Mouse (Mus musculus): Measurements from ENCODE around the gene Cdh23.

Gene Cdh23

DNA sequence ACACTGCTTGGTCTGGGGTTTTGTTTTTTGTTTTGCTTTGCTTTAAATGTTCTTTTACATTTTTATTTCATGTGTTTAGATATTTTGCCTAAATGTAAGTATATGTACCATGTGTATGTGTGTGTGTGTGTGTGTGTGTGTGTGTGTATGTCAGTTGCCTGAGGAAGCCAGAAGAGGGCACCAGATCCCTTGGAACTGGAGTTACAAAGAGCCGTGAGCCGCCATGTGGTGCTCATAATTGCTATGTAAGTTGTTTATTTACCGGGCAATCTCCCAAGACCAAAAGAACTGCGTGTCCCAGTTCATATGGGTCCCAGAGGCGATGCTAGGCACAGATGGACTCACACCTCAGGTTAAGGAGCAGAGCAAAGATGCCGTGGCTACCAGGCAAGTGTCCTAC lies 214.9 kb downstream of the Cdh23 start:
- in situ Hi-C loops (cut with MboI), result no loop called here

DNA sequence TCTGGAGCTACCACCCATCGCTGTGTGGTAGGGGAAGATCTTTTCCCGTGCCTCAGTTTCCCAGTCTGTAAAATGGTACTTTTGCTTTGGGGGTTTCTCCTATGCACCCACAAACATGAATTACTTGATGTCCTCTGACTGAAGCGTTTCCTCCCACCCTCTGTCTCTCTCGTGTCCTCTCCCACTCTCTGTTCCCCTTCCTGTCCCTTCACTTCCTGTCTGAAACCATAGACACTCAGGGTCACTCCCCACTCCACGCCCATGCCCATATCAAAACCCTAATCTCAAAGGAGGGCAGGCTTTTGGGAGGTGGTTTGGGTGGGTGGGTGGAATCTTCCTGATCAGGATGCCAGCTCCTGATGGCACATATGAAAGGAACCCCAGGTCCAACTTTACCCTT lies 221.7 kb downstream of the Cdh23 start:
- in situ Hi-C loops (cut with MboI), result no loop called here

DNA sequence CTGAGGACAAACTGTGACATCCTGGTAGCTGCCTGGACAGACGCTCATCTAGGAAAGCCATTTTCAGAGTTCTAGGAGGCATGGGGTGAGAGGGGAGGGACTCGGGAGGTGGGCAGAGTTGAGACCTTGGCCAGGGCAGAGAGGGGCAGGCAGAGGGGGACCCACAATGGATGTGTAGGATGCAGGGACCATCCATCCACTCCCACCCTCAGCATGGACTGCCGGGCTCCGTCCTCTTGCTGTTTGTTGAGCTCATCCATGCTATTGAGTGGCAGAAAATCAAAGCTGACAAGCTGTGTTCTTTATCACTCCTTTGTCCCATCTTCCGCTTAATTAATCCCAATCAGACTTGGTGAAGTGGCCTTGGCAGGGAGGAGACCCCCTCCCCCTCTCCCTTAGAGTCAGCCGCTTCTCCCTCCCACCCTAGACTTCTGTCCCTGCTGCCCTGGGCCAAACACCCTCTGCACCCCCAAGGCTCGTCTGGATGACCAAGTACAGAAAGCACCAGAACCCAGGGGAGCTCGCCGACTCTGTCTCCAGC lies 222.4 kb downstream of the Cdh23 start:
- in situ Hi-C loops (cut with MboI), result no loop called here

DNA sequence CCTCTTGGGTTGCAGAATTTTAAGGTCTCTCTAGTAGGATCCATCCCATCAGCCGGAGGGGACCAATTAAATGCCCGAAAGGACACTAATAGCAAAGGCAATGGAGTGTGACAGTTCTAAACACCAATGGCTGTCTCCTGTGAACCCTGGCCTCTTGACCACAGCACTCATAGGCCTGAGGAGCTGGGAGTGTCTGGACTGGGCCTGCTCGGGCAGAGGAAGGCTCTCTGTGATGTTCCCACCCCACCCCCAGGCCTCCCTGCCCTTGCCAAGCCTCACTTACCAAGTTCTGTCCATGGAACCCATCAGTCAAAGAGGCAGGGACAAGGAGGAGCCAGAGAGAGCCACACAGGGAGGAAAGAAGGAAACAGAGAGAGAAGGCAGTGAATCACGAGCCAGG lies 228.5 kb downstream of the Cdh23 start:
- in situ Hi-C loops (cut with MboI), result no loop called here

DNA sequence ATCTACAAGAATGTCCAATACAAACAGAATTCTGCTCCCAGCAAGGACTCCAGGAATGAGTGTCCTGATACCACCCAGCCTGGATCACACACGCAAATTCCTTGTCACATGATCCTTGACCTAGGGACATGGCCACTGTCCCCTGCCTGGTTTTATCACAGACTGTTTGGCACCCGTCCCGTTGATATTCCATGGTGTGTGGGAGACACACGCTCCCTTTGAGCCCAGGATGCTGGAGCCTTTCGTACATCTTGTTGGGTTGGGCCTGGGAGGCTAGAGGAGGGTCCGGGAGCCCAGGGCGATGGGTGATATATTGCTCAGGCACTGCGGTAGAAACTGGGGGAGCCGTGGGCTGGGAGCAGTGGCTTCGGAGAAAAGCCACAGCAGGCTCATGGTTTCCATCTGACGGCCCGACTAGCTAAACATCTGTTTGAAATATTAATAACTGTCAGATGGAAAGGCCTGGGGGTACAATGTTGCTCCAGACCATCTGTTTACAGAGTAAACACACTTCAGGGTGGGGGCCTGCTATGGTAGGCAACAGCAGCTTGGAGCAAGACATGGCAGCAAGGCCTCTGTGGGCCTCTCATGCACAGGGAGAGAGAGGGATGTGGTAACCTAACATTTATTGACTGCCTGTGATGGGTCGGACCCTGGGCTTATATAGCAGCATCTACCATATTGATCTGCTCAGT lies 232.2 kb downstream of the Cdh23 start:
- in situ Hi-C loops (cut with MboI), result no loop called here

DNA sequence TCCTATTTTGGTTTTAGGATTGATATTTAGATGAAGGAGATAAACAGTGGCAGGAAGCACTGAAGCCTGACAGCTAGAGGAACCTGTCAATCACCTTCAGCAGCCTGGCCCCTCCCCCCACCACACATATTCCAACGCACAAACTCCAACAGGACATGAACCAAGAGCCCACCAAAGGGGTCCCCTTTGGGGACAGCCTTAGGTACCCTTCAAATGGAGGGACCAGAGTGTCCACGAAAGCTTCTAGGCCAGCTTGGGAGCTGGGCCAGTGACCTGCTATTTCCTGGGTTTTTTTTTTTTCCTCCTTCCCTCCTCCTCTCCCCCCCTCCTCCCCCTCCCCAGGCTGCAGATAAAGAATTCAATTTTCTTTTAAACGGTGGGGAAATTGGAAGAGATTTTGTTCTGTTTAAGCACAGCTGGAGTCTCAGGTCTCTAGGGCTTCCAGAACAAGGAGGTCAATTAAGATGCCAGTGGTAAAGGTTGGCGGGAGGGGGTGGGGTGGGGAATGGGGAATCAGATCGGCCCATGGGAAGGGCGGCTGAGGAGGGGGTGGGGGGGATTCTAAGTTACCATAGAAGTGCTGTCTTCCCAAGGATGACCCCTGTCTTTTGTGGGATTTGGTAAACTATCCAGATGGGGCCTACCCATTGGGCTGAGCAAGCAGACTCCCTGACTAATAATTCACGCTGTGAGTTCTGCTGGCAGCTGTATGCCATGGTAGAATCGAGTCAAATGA lies 239.5 kb downstream of the Cdh23 start:
- in situ Hi-C loops (cut with MboI), result no loop called here

DNA sequence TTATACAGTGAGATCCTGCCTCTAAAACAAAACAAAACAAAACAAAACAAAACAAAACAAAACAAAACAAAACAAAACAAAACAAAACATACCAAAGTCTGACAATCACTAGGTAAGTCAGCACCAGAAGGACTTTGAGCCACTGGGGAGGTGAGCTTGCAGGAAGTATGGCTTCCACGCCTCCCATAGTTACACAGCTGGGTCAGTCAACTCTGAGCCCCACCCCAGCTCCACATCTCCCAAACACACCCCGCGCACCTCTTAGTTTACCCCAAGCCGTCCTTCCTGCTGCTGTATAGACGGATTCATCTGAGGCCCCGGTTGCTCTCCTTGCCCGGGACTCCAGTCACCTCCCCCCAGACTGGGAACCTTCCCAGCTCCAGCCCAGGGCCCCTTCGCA lies 241.1 kb downstream of the Cdh23 start:
- in situ Hi-C loops (cut with MboI), result no loop called here

DNA sequence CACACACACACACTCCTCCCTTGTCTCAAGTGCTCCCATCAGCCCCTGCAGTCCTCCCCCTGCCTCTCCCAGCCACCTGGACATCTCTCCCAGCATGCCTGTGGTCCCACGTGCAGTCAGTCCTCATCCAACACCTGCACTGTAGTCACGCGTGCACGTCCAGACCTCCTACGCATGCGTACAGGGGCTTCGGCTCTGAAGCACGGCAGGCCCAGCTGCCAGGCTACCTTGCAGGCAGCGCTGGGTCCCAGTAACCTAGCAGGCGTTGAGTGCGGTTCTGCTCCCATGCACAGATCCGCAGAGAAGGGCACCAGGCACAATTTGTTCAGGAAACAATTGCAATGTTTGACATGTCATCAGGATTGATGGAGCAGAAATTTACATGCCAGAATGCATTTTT lies 249.1 kb downstream of the Cdh23 start:
- in situ Hi-C loops (cut with MboI), result no loop called here

DNA sequence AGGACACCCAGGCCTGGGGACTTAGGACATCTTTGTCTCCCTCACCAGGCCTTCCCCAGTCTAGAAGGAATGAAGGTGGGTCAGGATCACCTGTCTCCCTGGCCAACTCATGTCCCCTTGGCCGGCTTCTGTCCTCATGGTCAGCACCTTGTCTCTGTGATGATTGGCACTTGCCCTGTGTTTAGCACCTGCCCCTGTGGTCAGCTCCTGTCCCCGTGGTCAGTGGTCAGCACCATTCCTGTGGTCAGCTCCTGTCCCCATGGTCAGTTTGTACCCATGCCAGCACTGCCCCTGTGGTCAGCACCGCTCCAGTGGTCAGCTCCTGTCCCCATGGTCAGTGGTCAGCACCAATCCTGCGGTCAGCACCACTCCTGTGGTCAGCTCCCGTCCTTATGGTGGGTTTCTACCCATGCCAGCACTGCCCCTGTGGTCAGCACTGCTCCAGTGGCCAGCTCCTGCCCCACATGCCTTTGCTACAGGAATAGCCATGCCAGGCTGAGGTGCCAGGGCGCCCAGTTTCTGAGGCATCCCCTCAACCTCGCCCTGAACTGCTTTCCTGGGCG lies 251.2 kb downstream of the Cdh23 start:
- in situ Hi-C loops (cut with MboI), result no loop called here

DNA sequence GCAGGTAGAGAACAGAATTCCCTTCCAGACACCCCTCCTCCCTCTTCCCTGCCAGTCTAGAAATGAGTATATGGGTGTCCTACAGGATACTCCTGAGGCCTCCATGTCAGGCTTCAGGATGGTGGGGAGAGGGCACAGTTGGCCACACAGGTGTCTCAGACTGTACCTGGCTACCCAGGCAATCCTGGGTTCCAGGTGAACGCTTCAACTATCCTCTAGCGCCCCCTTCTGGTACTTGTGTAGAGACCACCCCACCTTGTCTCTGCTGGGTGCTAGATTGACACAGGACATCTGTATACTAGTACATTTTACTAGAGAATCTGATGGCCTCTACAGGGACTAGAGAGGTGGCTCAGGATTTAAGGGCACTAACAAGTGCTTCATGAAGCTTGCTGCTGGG lies 253.2 kb downstream of the Cdh23 start:
- in situ Hi-C loops (cut with MboI), result no loop called here

DNA sequence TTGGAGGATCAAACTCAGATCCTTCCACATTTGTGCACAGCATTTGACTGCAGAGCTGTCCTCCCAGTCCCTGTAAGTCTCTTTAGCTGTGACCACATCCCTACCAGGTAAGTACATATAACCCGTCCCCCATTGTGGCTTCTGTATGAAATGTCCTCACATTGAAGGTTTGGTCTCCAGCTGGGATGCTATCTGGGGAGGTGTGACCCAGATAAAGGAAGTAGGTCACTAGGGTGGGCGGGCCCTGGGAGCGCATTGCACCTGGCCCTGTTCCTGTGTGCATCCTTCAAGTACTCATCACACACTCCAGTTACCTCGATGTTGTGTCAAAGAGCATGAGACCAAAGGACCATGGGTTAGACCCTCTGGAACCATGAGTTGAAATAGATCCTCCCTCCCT lies 254.0 kb downstream of the Cdh23 start:
- in situ Hi-C loops (cut with MboI), result no loop called here

DNA sequence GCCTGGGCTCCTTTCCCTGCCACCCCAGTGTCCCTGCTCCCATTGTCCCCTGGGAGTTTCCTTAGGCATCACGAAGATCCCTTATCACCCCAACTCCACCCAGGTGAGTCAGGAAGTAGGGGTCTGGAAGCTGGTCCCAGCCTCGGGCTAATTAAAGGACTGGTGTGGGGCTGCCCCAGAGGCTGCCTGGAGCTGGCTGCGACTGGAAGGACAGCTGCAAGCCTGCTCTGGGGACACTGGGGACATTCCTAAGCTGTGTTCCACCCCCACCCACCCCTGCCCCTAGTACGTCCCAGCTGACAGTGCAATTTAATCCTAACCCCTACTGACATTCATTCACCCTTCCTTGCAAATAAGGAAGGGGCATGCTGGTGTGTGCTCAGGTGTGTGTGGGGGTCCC lies 263.6 kb downstream of the Cdh23 start:
- in situ Hi-C loops (cut with MboI), result no loop called here

DNA sequence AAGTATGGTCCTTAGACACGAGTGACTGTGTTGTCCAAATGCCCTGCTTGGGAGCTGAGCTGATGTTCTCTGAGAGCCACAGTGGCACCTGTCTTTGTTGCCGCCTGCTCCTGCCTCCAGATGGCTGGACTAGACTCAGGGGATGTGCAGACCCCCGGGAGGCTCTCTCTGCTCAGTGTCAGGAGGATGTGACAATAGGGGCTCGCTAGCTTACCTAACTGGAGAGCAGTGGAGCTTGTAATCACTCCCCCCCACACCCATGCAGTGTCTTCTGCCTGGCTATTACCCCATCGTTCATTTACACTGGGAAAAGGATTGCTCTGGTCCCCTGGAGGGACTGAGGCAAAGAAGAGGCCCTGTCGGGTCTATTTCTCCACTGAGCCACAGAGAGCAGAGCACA lies 265.7 kb downstream of the Cdh23 start:
- in situ Hi-C loops (cut with MboI), result no loop called here

DNA sequence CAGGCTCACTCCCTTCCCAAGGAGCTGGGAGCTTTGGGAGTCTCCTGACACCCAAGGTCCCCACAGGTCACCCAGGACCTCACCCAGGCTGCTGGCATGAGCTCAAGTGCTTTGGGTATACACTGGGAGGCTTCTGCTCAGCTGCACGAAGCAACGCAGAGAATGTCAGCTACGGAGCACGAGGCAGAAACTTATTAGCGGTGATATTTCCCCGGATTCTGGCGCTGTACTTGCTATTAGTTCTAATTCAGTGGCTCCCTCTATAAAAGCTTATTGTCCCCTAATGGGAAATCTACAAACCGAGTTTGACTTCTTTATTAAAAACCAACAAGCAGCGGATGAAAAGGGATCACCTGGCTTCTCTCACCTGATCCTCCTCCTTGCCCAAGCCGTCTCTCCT lies 266.3 kb downstream of the Cdh23 start:
- in situ Hi-C loops (cut with MboI), result no loop called here

DNA sequence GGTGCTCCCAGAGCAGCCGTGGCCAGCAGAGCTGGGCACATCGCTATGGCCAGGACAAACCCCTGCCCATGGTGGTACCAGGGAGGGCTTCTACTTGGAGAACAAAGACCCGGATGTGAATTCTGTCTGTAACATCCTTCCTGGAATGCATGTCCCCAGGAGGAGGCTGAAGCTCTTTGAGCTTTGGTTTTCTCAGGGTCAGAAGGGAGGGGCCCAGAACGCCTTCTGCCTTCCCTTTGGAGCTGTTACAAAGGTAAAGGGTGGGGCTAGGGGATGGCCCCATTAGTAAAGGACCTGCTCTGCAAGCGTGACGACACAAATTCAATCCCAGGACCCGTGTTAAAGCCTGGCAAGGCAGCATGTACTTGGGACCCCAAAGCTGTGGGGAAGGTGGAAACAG lies 273.5 kb downstream of the Cdh23 start:
- in situ Hi-C loops (cut with MboI), result no loop called here

DNA sequence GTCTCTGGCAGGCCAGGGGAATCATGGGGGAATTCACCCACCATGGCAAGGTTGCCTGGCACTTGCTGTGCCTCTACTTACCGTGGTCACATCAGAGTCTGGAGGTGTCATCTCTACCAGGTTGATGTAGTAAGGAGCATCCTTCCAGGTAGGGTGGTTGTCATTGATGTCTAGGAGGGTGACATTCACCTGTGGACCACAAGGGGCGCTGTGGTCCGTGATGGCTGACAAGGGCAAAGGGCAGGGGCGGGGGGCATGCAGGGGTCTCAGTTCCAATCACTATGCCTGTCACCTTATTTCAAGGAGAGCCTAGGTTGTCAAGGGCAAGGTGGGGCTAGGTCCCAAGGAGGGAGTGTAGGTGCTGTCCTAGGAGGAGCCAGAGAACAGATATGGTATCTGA lies 276.7 kb downstream of the Cdh23 start:
- in situ Hi-C loops (cut with MboI), result no loop called here

DNA sequence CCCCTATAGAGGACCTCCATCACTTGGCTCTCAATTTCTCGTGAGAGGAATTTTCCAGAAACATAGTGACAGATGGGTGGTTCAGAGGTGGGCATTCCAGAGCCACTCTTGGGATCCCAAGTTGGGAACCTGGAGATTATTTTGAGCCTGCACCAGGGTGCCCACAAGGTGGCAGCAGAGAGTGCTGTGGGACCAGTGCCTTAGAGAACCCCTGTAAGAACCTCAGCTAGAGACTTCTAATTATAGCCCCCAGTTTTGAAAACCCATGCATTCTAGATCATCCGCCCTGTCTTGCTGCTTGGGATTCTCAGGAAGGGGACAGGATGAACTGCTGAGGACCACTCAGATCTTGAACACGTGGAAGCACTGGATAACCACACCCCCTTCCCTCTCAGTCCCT lies 278.2 kb downstream of the Cdh23 start:
- in situ Hi-C loops (cut with MboI), result no loop called here

DNA sequence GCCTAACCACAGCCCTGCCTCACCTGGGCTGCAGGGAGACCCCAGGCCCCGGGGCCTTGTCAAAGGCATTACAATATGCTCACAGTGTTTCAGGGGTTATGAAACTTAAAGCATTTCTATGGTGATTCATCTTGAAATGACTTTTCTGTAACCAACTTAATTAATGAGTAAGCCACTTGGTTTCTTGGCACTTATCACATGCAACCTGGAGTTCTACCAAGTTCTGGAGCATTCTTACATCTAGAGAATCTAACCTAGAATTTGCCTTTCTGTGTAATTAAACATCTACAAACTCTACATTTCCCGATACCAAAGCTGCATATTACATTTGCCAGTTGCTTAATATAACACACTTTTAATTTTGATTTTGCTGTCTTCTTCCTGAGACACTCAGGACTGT lies 279.2 kb downstream of the Cdh23 start:
- in situ Hi-C loops (cut with MboI), result no loop called here

DNA sequence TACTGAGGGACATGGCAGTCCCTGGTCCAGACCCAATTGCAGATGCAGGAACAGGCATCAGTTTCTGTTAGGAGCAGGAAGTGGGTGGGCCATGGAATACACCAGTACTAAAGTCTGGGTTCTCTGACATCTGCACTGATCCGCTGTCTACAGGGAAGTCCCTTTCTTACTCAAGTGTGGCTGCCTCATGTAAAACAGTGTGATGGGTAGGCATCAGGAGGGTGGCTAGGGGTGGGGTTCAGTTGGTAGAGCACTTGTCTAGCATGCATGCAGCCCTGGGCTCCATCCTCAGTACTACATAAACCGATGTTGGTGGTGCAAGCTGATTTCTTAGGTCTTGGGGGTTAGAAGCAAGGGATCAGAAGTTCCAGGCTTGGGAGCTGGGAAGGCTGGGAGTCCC lies 282.5 kb downstream of the Cdh23 start:
- in situ Hi-C loops (cut with MboI), result no loop called here

DNA sequence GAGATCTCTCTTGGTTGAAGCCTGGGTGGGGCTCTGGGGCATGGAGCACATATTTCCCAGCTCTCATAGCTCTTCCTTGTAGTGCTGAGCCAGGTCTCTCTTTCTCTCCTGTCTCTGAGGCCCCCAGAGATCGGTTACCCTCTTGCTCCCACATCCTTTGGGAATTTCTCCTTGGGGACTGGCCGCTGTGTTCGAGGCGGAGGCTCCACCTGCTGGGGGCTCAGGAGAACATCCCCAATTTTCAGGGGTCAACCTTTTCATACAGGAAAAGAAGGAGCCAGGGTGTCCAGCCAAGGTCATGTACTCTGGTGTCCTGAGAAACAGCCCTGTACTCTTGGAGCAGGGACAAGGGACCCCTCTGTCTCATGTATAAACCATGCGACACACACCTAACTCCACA lies 284.5 kb downstream of the Cdh23 start:
- in situ Hi-C loops (cut with MboI), result no loop called here

DNA sequence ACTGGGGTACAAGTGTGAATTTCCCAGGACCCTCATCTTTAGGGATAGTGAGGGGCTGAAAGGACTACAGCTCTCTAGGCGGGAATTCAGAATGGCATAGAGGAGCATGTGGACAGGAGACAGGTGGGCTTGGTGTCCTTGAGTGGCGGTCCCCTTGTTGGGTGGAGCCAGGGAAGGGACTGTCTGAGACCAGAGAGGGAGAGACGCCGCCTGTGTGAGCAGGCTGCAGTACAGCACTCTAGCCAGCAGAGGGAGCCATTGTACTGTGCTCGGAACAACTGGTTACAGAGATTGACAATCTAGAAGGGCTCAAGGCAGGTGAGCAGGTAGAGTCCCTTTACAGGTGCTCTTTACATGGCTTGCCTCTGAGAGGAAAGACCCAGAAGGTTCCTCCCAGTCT lies 288.5 kb downstream of the Cdh23 start:
- in situ Hi-C loops (cut with MboI), result loop anchor here (10.0 kb wide), 1 partner anchor 347 kb away; the partner anchor contains the start of gene Slc29a3

DNA sequence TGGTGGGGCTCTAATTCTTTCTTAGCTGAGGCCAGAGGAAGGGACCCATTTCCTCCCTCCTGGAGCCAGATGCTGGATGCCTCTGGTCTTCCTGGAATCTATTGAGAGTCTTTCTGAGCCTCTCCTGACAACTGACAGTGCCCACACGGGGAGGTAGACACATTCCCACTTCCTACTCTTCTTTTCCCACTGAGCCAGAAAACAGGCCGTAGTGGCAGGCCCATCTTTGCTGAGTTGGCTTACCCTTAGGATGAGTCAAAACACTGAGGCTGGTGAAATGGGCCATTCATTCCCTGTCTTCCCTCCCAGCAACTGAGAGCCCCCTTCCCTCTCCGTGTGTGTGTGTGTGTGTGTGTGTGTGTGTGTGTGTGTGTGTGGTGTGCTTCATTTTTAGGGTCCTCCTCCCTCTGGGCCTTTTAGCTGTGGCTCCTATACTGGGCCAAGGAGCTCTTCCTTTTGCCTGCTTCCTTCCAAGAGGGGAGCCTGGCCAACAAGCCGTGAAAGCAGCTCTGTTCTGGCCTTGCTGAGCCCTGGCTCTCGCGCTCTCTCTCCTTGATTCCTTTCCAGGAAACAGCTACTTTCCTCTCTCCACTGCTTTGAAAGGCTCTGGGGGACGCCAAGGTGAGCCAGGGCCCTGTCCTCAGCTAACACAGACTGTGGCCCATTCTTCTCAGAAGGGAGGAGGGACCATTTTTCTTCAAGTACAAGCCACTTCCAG lies 290.7 kb downstream of the Cdh23 start:
- in situ Hi-C loops (cut with MboI), result loop anchor here (10.0 kb wide), 1 partner anchor 349 kb away; the partner anchor contains the start of gene Slc29a3

Data from mature B cell (primary cell).